Mouse (Mus musculus) layer of hippocampus, adult 8-10 months (tissue): Measurements from ENCODE around the gene Sptb. TPM values are rescaled to one million over a fixed set of nuclear protein-coding genes. Genes with fewer than 3 reads are reported as not detected.

Experiments
- DNase-seq, 2 experiments: peaks; one replicate each; pipeline ENCODE4 v3.0.0; 2022; ENCODE audit warnings: low spot score in 2 of 2
- total RNA-seq, 4 experiments: library from RNA; stranded (reverse); gene quantifications; 2 replicates each; pipeline ENCODE4 v1.2.4; 2022

The Sptb gene
- 100 to 1,000 TPM; 114 to 133 (median 126) TPM for total RNA-seq

DNA sequence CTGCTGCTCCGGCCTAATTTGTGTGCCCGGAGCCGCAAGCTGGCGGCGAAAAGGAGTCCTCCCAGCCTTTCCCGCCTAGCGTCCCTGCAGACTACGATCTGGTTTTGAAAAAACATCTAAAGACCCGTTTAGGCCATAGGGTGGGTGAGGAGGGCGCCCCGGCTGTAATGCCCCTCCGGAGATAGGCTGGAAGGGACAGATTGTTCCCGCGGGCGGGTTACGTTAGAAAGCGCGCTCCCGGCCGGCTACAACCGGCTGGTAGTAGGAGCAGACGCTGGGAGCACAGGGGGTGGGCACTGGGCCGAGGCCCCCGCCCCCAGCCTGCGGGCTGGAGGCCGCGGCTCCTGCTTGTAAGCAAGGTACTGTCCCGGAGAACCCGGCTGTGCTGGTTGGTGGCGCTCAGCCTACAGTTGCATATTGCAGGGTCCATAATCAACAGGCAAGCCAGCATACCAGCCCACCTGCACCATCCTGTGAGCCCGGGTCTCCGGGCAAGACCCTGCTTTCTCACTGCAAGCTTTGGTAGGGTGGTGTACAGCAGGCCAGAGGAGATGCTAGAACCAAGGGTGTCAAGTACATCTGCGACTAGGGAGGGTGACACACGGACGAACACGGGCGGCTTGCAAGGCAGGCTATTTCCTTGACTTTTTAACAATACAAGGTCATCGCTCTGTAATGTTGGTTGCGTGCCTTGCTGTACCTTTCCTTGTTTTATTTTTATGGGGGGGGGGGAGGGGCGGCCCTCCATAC lies at the start of gene Sptb:
Gene Sptb, minus strand, starts transcription at position 197 of the 750 bp plus-strand sequence.
- DNase-seq: peak; percentile 37 to 51

DNA sequence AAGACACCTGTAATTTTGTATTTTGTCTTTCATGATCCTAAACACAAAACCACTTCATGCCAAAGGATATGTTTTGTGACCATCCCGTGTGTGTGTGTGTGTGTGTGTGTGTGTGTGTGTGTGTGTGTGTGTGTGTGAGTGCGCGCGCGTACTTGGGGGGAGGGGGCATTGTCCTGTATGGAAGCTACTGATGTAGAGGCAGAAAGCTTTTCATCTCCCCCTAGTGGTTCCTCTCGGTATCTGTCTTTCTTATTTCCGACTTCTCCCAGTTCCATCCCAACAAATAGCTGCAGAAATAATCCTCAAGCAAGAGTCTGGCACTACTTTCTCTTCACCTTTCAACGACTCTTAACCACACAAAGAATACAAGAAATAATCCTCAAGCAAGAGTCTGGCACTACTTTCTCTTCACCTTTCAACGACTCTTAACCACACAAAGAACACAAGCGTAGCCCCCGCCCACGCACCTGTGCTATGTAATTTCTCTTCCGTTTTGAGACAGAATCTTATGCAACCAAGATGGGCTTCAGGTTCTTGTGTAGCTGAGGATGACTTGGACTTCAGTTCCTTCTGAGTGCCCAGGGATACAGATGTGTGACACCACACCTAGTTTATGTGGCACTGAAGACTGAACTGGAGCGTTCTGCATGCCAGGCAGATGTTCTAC lies 42.4 kb upstream of the Sptb start:
- DNase-seq: peak; percentile 21 to 34

DNA sequence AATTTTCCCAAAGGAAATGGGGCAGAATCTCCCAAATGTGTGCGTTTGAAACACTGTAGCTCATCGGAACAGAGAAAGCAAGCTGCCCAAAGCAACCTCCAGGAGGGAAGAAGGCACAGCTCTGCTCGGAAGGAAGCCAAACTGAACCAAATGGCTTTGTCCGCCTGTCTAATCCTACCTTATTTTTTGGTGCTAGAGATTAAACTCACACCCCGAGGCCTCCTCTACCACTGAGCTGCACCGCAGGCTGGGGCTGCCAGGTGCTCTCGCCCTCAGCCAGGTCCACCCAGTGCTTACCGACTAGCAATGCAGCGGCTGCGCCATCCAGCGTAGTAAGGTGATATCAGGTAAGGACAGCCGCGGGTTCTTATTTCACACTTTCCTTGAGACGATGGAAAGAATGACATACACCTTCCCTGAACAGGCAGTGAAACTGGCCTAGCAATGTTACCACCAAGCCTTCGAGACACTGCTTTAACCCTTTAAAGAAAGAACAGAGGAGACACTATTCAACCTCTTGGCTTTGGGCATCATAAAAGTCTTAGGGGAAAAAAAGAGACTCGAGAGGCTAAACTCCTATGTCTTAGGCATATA lies 40.6 kb upstream of the Sptb start:
- DNase-seq: no peak

DNA sequence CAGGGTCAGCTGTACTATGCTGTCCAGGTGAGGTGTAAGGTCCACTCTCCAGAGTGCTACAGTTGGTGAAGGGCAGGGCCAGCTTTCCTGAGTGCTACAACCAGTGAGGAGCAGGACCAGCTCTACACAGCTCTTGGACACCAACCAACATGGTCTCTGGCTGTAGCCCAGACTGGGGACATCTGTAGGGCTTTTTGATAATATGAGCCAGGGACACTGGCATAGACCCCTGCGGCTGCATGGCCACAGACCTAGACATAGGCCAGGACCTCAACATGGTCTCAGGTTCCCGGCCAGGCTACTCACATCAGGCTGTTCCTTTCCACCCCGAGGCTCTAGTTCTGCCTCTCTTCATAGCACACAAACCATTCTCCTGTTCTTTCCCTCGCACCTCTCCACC lies 17.6 kb upstream of the Sptb start:
- DNase-seq: no peak

DNA sequence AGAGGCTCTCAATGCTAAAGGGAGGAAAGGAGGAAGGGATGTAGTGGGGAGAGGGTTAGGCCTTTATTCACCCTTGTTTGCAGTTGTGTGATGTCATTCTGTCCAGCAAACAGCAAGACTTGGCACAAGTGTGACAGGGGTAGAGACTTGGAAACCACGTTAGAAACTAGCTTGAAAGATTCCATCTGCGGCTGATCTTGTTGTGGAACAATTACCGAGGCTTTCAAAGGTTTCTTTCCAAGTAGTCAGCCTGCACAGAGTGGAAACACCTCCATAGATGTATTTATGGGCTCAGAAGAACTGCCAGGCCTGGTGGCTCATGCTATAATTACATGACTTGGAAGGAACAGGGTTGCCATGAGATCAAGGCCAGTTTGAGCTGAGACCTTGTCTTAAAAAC lies 11.7 kb upstream of the Sptb start:
- DNase-seq: no peak

- DNase-seq: no peak
These were observed 10.2 kb upstream of the Sptb start for GRCm38 (mm10) chr12:76720572-76720971.

- DNase-seq: no peak
These were observed 8.0 kb upstream of the Sptb start for GRCm38 (mm10) chr12:76718384-76718783.

- DNase-seq: peak; percentile 54 to 71
These were observed 474 bp downstream of the Sptb start for GRCm38 (mm10) chr12:76709795-76710350.

- DNase-seq: peak in 1 of 2 experiments; percentile 29
These were observed 1.2 kb downstream of the Sptb start for GRCm38 (mm10) chr12:76708956-76709794.

DNA sequence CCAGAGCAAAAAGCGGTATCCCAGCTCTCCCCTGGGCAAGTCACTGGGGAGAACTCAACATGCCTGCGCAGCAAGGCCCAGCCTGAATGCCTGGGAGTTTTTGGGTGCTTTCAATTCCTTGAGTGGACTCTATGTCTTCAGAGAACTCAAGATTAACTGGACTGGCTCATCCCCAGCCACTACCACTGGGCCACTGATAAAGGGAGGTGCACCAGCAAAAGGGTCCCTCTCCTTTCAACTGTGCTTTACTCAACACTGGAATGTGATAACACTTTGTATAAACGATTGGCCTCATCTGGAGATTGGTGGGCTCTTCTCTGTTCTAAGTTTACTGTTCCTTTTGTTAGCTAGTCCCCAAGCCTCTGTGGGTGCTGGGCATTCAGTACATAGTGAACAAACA lies 2.2 kb downstream of the Sptb start:
- no peak for DNase-seq

- DNase-seq: no peak
These were observed 13.9 kb downstream of the Sptb start for GRCm38 (mm10) chr12:76696380-76696935.

DNA sequence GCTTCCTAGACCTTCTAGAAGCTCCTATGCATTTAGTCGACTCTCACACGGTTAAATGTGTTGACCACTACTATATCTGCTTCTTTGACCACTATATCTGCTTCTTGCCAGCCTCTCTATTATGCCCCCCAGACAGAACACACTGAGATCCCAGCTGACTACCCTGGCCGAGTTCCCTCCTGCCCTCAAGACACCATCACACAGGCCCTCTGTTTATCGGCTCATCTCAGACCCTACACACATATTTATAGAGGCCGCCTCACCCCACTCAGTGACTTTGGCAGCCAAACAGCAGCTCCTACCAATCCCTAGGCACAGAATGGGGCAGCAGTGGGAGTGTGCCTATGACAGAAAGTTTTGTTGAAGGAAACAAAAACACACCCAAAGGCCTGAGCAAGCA lies 14.6 kb downstream of the Sptb start:
- DNase-seq: no peak

DNA sequence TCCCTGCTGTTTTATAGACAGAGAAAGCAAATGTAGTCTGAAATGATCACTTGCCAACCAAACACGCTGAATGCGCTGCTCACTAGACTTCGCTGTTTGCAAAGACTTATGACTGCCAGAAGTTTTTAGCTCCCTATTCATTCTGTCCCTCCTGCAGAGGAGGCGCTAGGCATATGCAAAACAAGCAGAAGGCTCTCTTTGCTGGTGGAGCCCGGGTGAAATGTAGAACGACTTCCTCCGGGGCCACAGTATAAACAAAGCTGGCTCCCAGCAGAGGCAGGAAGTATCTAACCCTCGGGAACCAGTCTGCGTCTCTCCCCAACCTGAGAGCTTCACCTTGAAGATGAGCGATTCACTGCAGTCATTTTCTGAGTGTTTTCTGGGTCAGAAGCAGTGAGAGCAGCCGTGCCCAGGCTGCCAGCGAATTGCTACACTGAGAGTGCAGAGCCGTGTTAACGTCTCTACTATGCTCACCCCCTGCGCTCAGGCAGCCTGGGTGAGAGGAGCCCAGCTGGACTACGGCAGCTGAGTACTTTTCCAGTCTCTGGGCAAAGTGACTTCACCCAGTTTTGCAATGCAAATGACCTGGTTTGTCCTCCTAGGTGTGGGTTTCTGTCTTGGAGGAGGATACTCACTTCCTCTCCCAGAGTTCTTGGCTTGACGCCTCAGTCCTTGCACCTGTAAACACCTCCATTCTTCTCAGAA lies 15.4 kb downstream of the Sptb start:
- DNase-seq: peak in 1 of 2 experiments; percentile 48

- no peak for DNase-seq
These were observed 22.7 kb downstream of the Sptb start for GRCm38 (mm10) chr12:76687498-76688200.

- DNase-seq: no peak
These were observed 24.7 kb downstream of the Sptb start for GRCm38 (mm10) chr12:76685647-76686046.

DNA sequence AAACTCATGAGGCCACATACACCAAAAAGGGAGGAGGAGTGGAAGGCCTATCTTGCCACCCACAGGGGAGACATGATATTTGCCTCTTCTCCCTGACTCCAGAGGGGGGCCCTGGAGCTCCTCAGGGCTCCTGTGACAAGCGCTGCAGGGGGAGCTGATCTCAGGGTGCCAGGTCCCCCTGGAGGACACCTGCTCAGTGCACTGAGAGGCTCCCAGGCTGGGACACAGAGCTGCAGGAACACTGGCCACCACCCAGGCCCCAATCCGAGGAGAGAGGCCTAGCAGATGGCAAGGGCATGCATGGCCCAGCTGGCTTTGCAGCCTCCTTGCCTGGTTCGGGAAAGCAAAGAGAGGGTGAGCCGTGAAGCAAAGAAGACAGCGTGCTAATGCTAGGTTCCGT lies 25.9 kb downstream of the Sptb start:
- DNase-seq: no peak

DNA sequence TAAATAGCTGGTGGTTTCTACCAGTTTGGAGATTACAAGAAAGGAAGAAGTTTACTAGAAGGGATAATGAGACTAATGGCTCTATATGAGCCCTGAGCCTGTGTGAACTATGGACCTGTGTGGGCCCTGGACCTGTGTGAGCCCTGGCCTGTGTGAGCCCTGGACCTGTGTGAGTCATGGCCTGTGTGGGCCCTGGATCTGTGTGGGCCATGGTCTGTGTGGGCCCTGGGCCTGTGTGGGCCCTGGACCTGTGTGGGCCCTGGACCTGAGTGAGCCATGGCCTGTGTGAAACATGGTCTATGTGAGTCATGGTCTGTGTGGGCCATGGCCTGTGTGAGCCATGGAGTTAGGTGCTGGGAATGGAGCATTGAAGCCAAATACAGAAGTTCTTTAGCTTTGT lies 28.4 kb downstream of the Sptb start:
- no peak for DNase-seq

DNA sequence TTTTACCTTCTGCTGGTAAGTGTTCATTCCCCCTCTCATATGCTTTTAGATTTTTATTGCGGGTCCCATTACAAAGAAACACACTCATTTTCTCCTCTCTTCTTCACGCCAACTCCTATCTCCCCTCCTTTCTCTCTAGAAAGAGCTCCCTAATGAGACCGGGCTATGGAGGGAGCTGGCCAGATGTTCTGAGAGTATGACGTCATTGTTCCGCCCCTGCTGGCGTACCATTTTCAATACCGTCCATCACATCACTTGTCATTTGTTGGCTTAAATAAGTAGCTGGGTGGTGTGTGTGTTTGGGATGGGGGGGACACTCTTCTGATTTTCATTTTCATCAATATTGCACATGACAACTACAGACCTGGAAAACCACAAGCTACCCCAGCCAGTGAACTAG lies 33.3 kb downstream of the Sptb start:
- DNase-seq: no peak

GRCm38 (mm10) chr12:76676477-76676876 lies 33.9 kb downstream of the Sptb start:
- DNase-seq: no peak

DNA sequence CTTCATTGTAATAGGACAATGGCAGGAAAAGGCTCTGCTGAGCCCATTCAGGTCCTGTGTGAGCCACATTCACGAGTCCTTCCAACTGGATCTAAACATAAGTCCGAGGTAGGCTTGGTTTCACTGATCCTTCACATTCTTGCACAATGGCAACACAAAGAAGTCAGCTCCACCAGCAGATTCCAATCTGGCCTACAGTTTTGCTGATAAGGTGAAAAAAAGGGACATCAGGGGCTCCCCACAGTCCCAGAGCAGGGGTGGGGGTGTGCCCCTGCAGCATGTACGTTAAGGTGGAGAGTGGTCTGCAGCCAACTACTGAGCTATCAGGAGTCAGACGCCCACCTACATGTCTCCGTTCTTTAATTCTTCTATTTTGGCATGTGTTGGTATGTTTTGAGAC lies 35.0 kb downstream of the Sptb start:
- DNase-seq: no peak
